22 mouse cellular contexts compared by ENCODE assay signal in the genomic region with DNA sequence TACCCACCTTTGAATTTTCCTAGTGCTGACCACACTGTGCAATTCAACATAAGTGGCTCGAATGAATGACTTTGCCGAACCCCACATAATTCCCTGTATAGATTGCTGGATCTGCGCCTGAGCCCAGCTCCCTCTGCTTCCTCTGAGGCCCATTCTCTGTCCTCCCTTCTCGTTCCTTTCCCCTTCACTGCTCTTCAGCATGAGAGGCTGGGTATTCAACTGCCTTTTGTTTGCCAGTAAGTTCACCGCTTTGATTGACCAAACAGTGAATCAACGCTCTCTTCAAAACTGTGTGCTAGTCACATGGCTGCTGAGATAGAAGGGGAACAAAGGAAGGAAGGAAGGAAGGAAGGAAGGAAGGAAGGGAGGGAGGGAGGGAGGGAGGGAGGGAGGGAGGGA. TPM values are rescaled to one million over a fixed set of nuclear protein-coding genes. Genes with fewer than 3 reads are reported as not detected.
DNase-seq lines count a peak whose midpoint lies in the region; ATAC-seq and TF ChIP-seq lines count a peak whose summit lies in the region.
"Had no signal": no experiment of that assay in that cellular context is flagged by ENCODE, and none has a peak within 500 bp of the region (broad histone marks: within the 10 kb centered on the region; RNA-seq: fewer than 3 reads in every experiment).

No protein-coding gene starts in this region.

- no peak overlapping the region for H3K4me3 ChIP-seq in hindbrain, embryonic 10.5 days
- no peak overlapping the region for H3K4me3 ChIP-seq in hindbrain, postnatal 0 days (ENCODE audit: low read length)
- no peak overlapping the region for H3K4me3 ChIP-seq in embryonic facial prominence, embryonic 10.5 days
- no peak overlapping the region for H3K4me3 ChIP-seq in forebrain, embryonic 13.5 days
- H3K4me3 ChIP-seq: heart, embryonic 10.5 days; hindbrain, embryonic 13.5 days; intestine, embryonic 15.5 days had no signal

- H3K27ac ChIP-seq in hindbrain, embryonic 10.5 days = peak overlapping the region; percentile 69
- no peak overlapping the region for H3K27ac ChIP-seq in hindbrain, postnatal 0 days
- H3K27ac ChIP-seq in embryonic facial prominence, embryonic 10.5 days (replicated peaks) = peak overlapping the region; percentile 48
- H3K27ac ChIP-seq in forebrain, embryonic 13.5 days = no peak overlapping the region
- H3K27ac ChIP-seq: heart, embryonic 10.5 days; hindbrain, embryonic 13.5 days; intestine, embryonic 15.5 days had no signal

- no peak for DNase-seq in hindbrain, embryonic 10.5 days (ENCODE audit: low spot score)
- DNase-seq in hindbrain, postnatal 0 days (ENCODE audit: low spot score) = no peak
- DNase-seq in embryonic facial prominence, embryonic 10.5 days (ENCODE audit: low spot score) = no peak
- peak; percentile 56 for DNase-seq in retina, postnatal 1 day
- DNase-seq in adipocyte (ENCODE audit: low spot score) = no peak
- DNase-seq: adrenal gland, postnatal 10 days; cerebellum, adult 11-12 months; cerebellum, adult 9-11 months; cerebellum, postnatal 36 days; gastrocnemius, postnatal 36 days; heart, postnatal 10 days; heart, postnatal 4 days; kidney, adult 18-20 months had no signal

- no peaks in the 10 kb centered on the region for H3K27me3 ChIP-seq in hindbrain, embryonic 10.5 days (ENCODE audit: insufficient read depth, poor library complexity, severe bottlenecking)
- no peaks in the 10 kb centered on the region for H3K27me3 ChIP-seq in hindbrain, postnatal 0 days (ENCODE audit: insufficient read depth, low read length)
- no peaks in the 10 kb centered on the region for H3K27me3 ChIP-seq in embryonic facial prominence, embryonic 10.5 days (replicated peaks; ENCODE audit: low read depth, poor library complexity, severe bottlenecking)
- no peaks in the 10 kb centered on the region for H3K27me3 ChIP-seq in forebrain, embryonic 13.5 days
- H3K27me3 ChIP-seq: hindbrain, embryonic 13.5 days; intestine, embryonic 15.5 days had no signal

- peaks cover 11% of the 10 kb centered on the region for H3K4me1 ChIP-seq in hindbrain, embryonic 10.5 days (replicated peaks)
- H3K4me1 ChIP-seq in hindbrain, postnatal 0 days (ENCODE audit: insufficient read depth, low read length) = no peaks in the 10 kb centered on the region
- peaks cover 11% of the 10 kb centered on the region for H3K4me1 ChIP-seq in embryonic facial prominence, embryonic 10.5 days
- peaks cover 8% of the 10 kb centered on the region; the same call in 1 of the 2 replicates for H3K4me1 ChIP-seq in forebrain, embryonic 13.5 days
- H3K4me1 ChIP-seq: heart, embryonic 10.5 days; hindbrain, embryonic 13.5 days; intestine, embryonic 15.5 days had no signal

- no peak overlapping the region for H3K4me2 ChIP-seq in hindbrain, postnatal 0 days (ENCODE audit: low read depth, low read length)
- no peak overlapping the region for H3K4me2 ChIP-seq in forebrain, embryonic 13.5 days
- H3K4me2 ChIP-seq: hindbrain, embryonic 13.5 days; intestine, embryonic 15.5 days had no signal

- H3K9me3 ChIP-seq in hindbrain, embryonic 10.5 days = no peaks in the 10 kb centered on the region
- no peaks in the 10 kb centered on the region for H3K9me3 ChIP-seq in hindbrain, postnatal 0 days (ENCODE audit: low read length)
- H3K9me3 ChIP-seq in embryonic facial prominence, embryonic 10.5 days = no peaks in the 10 kb centered on the region
- no peaks in the 10 kb centered on the region for H3K9me3 ChIP-seq in forebrain, embryonic 13.5 days (replicated peaks)
- H3K9me3 ChIP-seq: heart, embryonic 10.5 days; hindbrain, embryonic 13.5 days; intestine, embryonic 15.5 days had no signal

- H3K36me3 ChIP-seq in hindbrain, embryonic 10.5 days = no peaks in the 10 kb centered on the region
- H3K36me3 ChIP-seq in hindbrain, postnatal 0 days (ENCODE audit: insufficient read depth, low read length) = no peaks in the 10 kb centered on the region
- no peaks in the 10 kb centered on the region for H3K36me3 ChIP-seq in embryonic facial prominence, embryonic 10.5 days (replicated peaks)
- no peaks in the 10 kb centered on the region for H3K36me3 ChIP-seq in forebrain, embryonic 13.5 days (ENCODE audit: poor library complexity, severe bottlenecking)
- H3K36me3 ChIP-seq: heart, embryonic 10.5 days; hindbrain, embryonic 13.5 days; intestine, embryonic 15.5 days had no signal

- TF ChIP-seq CTCF in hindbrain, postnatal 0 days (IDR thresholded peaks at IDR 0.05; ENCODE audit: low read depth) = no peak

- 51% methylated on average over 6 of the region's 6 CpGs for WGBS in hindbrain, embryonic 10.5 days
- 33% methylated on average over 6 of the region's 6 CpGs for WGBS in hindbrain, postnatal 0 days
- 66% methylated on average over 6 of the region's 6 CpGs for WGBS in embryonic facial prominence, embryonic 10.5 days
- WGBS in forebrain, embryonic 13.5 days = 19% methylated on average over 6 of the region's 6 CpGs

- ATAC-seq in hindbrain, postnatal 0 days = no peak
- peak; percentile 45; the same call in 1 of the 2 replicates for ATAC-seq in forebrain, embryonic 13.5 days
- ATAC-seq in erythroid progenitor cell, adult 5-6 weeks (replicated peaks; ENCODE audit: low FRiP score, poor library complexity, severe bottlenecking) = no peak
- ATAC-seq: intestine, embryonic 15.5 days had no signal

- no peak overlapping the region for H3K9ac ChIP-seq in hindbrain, postnatal 0 days (replicated peaks; ENCODE audit: low read length)
- no peak overlapping the region for H3K9ac ChIP-seq in forebrain, embryonic 13.5 days
- H3K9ac ChIP-seq: hindbrain, embryonic 13.5 days; intestine, embryonic 15.5 days had no signal

RNA-seq across cellular contexts. Expression of gene Actbl2, which starts 4.3 kb away (rescaled TPM):
- polyA plus RNA-seq in hindbrain, embryonic 10.5 days (2016; fragmentation: Nextera tagmentation; extraction: Ambion mirVana) = not detected in 2 replicates
- 0.05 TPM in 1 of 2 replicates, not detected in the other for total RNA-seq in hindbrain, postnatal 0 days (2014; rRNA removed)
- polyA plus RNA-seq in hindbrain, postnatal 0 days (2015; fragmentation: Nextera tagmentation; extraction: Ambion mirVana) = 0.06 TPM in 1 of 2 replicates, not detected in the other
- polyA plus RNA-seq in embryonic facial prominence, embryonic 10.5 days (2016; fragmentation: Nextera tagmentation; extraction: Ambion mirVana) = not detected in 2 replicates
- polyA plus RNA-seq in forebrain, embryonic 13.5 days (2015; fragmentation: Nextera tagmentation; extraction: Ambion mirVana) = not detected in 2 replicates
- not detected in 2 replicates for total RNA-seq in erythroid progenitor cell, adult 5-6 weeks (2015; ENCODE audit: low replicate concordance)
- not detected in 2 replicates for total RNA-seq in erythroid progenitor cell, adult 5-6 weeks (2017; ENCODE audit: low replicate concordance)
- total RNA-seq: adrenal gland, postnatal 10 days; ES-E14; gastrocnemius, adult 8-10 months; gastrocnemius, postnatal 36 days; heart, postnatal 10 days; heart, postnatal 4 days had no signal
- polyA plus RNA-seq: heart, embryonic 10.5 days; heart, embryonic 14.5 days; hindbrain, embryonic 13.5 days; intestine, embryonic 15.5 days; kidney, embryonic 14.5 days had no signal

Comparison
In these comparisons a context has a peak if more than half of its experiments do, and no peak if none do; other contexts are left out.
1. H3K27ac ChIP-seq: peak in hindbrain, embryonic 10.5 days (single experiment) and embryonic facial prominence, embryonic 10.5 days (single experiment); none in hindbrain, postnatal 0 days (single experiment) and forebrain, embryonic 13.5 days (single experiment).